9 mouse cellular contexts compared by ENCODE assay signal in the genomic region with DNA sequence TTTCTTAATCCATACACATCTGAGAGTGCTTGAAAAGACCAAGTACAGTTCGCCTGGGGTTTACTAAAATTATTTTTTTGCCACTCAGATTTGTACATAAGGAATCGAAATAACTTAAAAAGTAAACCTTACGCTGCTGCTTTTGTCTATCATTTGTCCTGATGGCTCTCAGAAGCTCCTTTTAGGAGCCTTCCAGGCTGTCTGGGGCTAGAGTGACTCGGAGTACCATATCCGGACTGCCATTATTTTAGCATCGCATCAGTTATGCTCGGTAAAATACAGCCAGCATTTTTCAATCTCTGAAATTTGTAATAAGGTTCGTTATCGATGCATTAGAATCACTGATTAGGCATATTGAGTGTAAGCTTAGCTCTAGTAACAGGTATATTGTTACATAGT. TPM values are rescaled to one million over a fixed set of nuclear protein-coding genes. Genes with fewer than 3 reads are reported as not detected.
A peak's percentile ranks its signal among the peaks of the same experiment; 100 is the strongest.
DNase-seq lines count a peak whose midpoint lies in the region; ATAC-seq and TF ChIP-seq lines count a peak whose summit lies in the region.
"Had no signal": no experiment of that assay in that cellular context is flagged by ENCODE, and none has a peak within 500 bp of the region (broad histone marks: within the 10 kb centered on the region; RNA-seq: fewer than 3 reads in every experiment).

No protein-coding gene starts in this region.

- TF ChIP-seq CTCF in lung, embryonic 14.5 days (IDR thresholded peaks at IDR 0.05; ENCODE audit: low read depth): no peak

- H3K4me3 ChIP-seq in lung, embryonic 14.5 days (ENCODE audit: low read depth, low read length): 0 out of 2 replicates have a peak overlapping the region, but pooled peaks have one; percentile 9
- H3K4me3 ChIP-seq in forebrain, embryonic 11.5 days (ENCODE audit: low read depth, low read length): no peak overlapping the region
- peak overlapping the region; percentile 40 for H3K4me3 ChIP-seq in limb, embryonic 10.5 days
- peak overlapping the region; percentile 28 for H3K4me3 ChIP-seq in neural tube, embryonic 14.5 days (ENCODE audit: low read depth, low read length)

- peak overlapping the region; percentile 47 for H3K9ac ChIP-seq in lung, embryonic 14.5 days
- H3K9ac ChIP-seq in forebrain, embryonic 11.5 days (ENCODE audit: low read length): peak overlapping the region; percentile 64
- peak overlapping the region; percentile 8 for H3K9ac ChIP-seq in neural tube, embryonic 14.5 days (replicated peaks; ENCODE audit: low read depth, low read length)

- no peaks in the 10 kb centered on the region for H3K36me3 ChIP-seq in lung, embryonic 14.5 days (ENCODE audit: insufficient read depth)
- H3K36me3 ChIP-seq in forebrain, embryonic 11.5 days (ENCODE audit: control insufficient read depth, insufficient read depth, low read length): no peaks in the 10 kb centered on the region
- H3K36me3 ChIP-seq in limb, embryonic 10.5 days: no peaks in the 10 kb centered on the region
- no peaks in the 10 kb centered on the region for H3K36me3 ChIP-seq in neural tube, embryonic 14.5 days (ENCODE audit: control insufficient read depth, insufficient read depth, low read length)

- peaks cover 10% of the 10 kb centered on the region for H3K4me1 ChIP-seq in lung, embryonic 14.5 days (ENCODE audit: insufficient read depth)
- peaks cover 6% of the 10 kb centered on the region; the same call in 1 of the 2 replicates for H3K4me1 ChIP-seq in forebrain, embryonic 11.5 days (replicated peaks; ENCODE audit: control insufficient read depth, insufficient read depth, low read length)
- H3K4me1 ChIP-seq in limb, embryonic 10.5 days: peaks cover 49% of the 10 kb centered on the region
- H3K4me1 ChIP-seq in neural tube, embryonic 14.5 days (ENCODE audit: control insufficient read depth, insufficient read depth, low read length): peaks cover 12% of the 10 kb centered on the region

- no peaks in the 10 kb centered on the region for H3K9me3 ChIP-seq in lung, embryonic 14.5 days (ENCODE audit: low read depth, low read length)
- no peaks in the 10 kb centered on the region for H3K9me3 ChIP-seq in forebrain, embryonic 11.5 days (ENCODE audit: control insufficient read depth, low read length)
- no peaks in the 10 kb centered on the region for H3K9me3 ChIP-seq in limb, embryonic 10.5 days (replicated peaks)
- H3K9me3 ChIP-seq in neural tube, embryonic 14.5 days (ENCODE audit: control insufficient read depth, low read length): no peaks in the 10 kb centered on the region

- no peaks in the 10 kb centered on the region for H3K27me3 ChIP-seq in lung, embryonic 14.5 days (ENCODE audit: insufficient read depth, low read length)
- no peaks in the 10 kb centered on the region for H3K27me3 ChIP-seq in forebrain, embryonic 11.5 days (ENCODE audit: control insufficient read depth, insufficient read depth, low read length)
- no peaks in the 10 kb centered on the region for H3K27me3 ChIP-seq in limb, embryonic 10.5 days (ENCODE audit: low read depth, poor library complexity, severe bottlenecking)
- H3K27me3 ChIP-seq in neural tube, embryonic 14.5 days (ENCODE audit: control insufficient read depth, insufficient read depth, low read length): no peaks in the 10 kb centered on the region

- no peak for ATAC-seq in lung, embryonic 14.5 days (ENCODE audit: insufficient read depth)
- ATAC-seq in forebrain, embryonic 11.5 days (replicated peaks; ENCODE audit: low FRiP score): no peak
- no peak for ATAC-seq in neural tube, embryonic 14.5 days (ENCODE audit: low read depth)
- ATAC-seq in monocyte, adult 5-6 weeks (replicated peaks; ENCODE audit: insufficient number of reproducible peaks, low FRiP score, low TSS enrichment, poor library complexity, severe bottlenecking): no peak

- H3K4me2 ChIP-seq in lung, embryonic 14.5 days: peak overlapping the region; percentile 54
- H3K4me2 ChIP-seq in forebrain, embryonic 11.5 days (ENCODE audit: low read depth, low read length, severe bottlenecking): no peak overlapping the region
- peak overlapping the region; percentile 40 for H3K4me2 ChIP-seq in neural tube, embryonic 14.5 days (ENCODE audit: low read depth, low read length)

- DNase-seq in lung, embryonic 14.5 days: peak; percentile 14
- no peak for DNase-seq in lung, postnatal 14 days
- no peak for DNase-seq in forebrain, embryonic 11.5 days (ENCODE audit: low spot score)
- DNase-seq in limb, embryonic 10.5 days (ENCODE audit: low spot score): no peak
- no peak for DNase-seq in cerebellum, adult 11-12 months
- no peak for DNase-seq in urinary bladder, postnatal 14 days (ENCODE audit: low spot score)

- peak overlapping the region; percentile 94 for H3K27ac ChIP-seq in lung, embryonic 14.5 days (ENCODE audit: low read depth)
- H3K27ac ChIP-seq in forebrain, embryonic 11.5 days (ENCODE audit: low read depth, low read length): peak overlapping the region; percentile 84
- peak overlapping the region; percentile 95 for H3K27ac ChIP-seq in limb, embryonic 10.5 days
- peak overlapping the region; percentile 67; the same call in 1 of the 2 replicates for H3K27ac ChIP-seq in neural tube, embryonic 14.5 days (ENCODE audit: low read depth, low read length)

- 72% methylated on average over 9 of the region's 9 CpGs for WGBS in lung, embryonic 14.5 days
- 76% methylated on average over 9 of the region's 9 CpGs for WGBS in forebrain, embryonic 11.5 days
- 87% methylated on average over 9 of the region's 9 CpGs for WGBS in limb, embryonic 10.5 days
- 74% methylated on average over 9 of the region's 9 CpGs for WGBS in neural tube, embryonic 14.5 days

RNA-seq across cellular contexts. Expression of a gene that starts 0.7 kb away (rescaled TPM):
- 49.7 and 55.6 TPM in 2 replicates for polyA plus RNA-seq in lung, embryonic 14.5 days (2014; fragmentation: Nextera tagmentation; extraction: Ambion mirVana)
- 29.2 and 49.8 TPM in 2 replicates for polyA plus RNA-seq in forebrain, embryonic 11.5 days (2014; fragmentation: Nextera tagmentation; extraction: Ambion mirVana)
- polyA plus RNA-seq in limb, embryonic 10.5 days (2016; fragmentation: Nextera tagmentation; extraction: Ambion mirVana): 18.9 and 27.3 TPM in 2 replicates
- 32.6 and 49.7 TPM in 2 replicates for polyA plus RNA-seq in neural tube, embryonic 14.5 days (2014; fragmentation: Nextera tagmentation; extraction: Ambion mirVana)
- 492 to 498 TPM (median 493 TPM) in 3 replicates for total RNA-seq in monocyte, adult 5-6 weeks (2017)

RNA-seq across cellular contexts. Expression of a gene that starts 1.9 kb away (rescaled TPM):
- 11.5 and 14.4 TPM in 2 replicates for polyA plus RNA-seq in lung, embryonic 14.5 days (2014; fragmentation: Nextera tagmentation; extraction: Ambion mirVana)
- 12.8 and 14.8 TPM in 2 replicates for polyA plus RNA-seq in forebrain, embryonic 11.5 days (2014; fragmentation: Nextera tagmentation; extraction: Ambion mirVana)
- polyA plus RNA-seq in limb, embryonic 10.5 days (2016; fragmentation: Nextera tagmentation; extraction: Ambion mirVana): 6.5 and 7.3 TPM in 2 replicates
- 0.71 and 1.1 TPM in 2 replicates for polyA plus RNA-seq in neural tube, embryonic 14.5 days (2014; fragmentation: Nextera tagmentation; extraction: Ambion mirVana)
- total RNA-seq in monocyte, adult 5-6 weeks (2017): 1.5 to 1.6 TPM in 2 of 3 replicates, not detected in the other

RNA-seq across cellular contexts. Expression of a gene that starts 4.5 kb away (rescaled TPM):
- 13.0 and 15.7 TPM in 2 replicates for polyA plus RNA-seq in lung, embryonic 14.5 days (2014; fragmentation: Nextera tagmentation; extraction: Ambion mirVana)
- 18.7 and 28.2 TPM in 2 replicates for polyA plus RNA-seq in forebrain, embryonic 11.5 days (2014; fragmentation: Nextera tagmentation; extraction: Ambion mirVana)
- 12.7 and 15.9 TPM in 2 replicates for polyA plus RNA-seq in limb, embryonic 10.5 days (2016; fragmentation: Nextera tagmentation; extraction: Ambion mirVana)
- polyA plus RNA-seq in neural tube, embryonic 14.5 days (2014; fragmentation: Nextera tagmentation; extraction: Ambion mirVana): 9.7 and 17.4 TPM in 2 replicates
- 960 to 1,517 TPM (median 1,455 TPM) in 3 replicates for total RNA-seq in monocyte, adult 5-6 weeks (2017)

RNA-seq across cellular contexts. Expression of a gene that starts 5.7 kb away (rescaled TPM):
- polyA plus RNA-seq in lung, embryonic 14.5 days (2014; fragmentation: Nextera tagmentation; extraction: Ambion mirVana): 0.30 and 2.3 TPM in 2 replicates
- 2.3 TPM in 1 of 2 replicates, not detected in the other for polyA plus RNA-seq in forebrain, embryonic 11.5 days (2014; fragmentation: Nextera tagmentation; extraction: Ambion mirVana)
- polyA plus RNA-seq in limb, embryonic 10.5 days (2016; fragmentation: Nextera tagmentation; extraction: Ambion mirVana): 0.41 TPM in 1 of 2 replicates, not detected in the other
- 0.18 and 0.67 TPM in 2 replicates for polyA plus RNA-seq in neural tube, embryonic 14.5 days (2014; fragmentation: Nextera tagmentation; extraction: Ambion mirVana)
- not detected in 3 replicates for total RNA-seq in monocyte, adult 5-6 weeks (2017)
- total RNA-seq: gastrocnemius, postnatal 25 days had no signal

RNA-seq across cellular contexts. Expression of a gene that starts 19.9 kb away (rescaled TPM):
- polyA plus RNA-seq in lung, embryonic 14.5 days (2014; fragmentation: Nextera tagmentation; extraction: Ambion mirVana): 5.9 and 6.4 TPM in 2 replicates
- 14.3 and 15.8 TPM in 2 replicates for polyA plus RNA-seq in forebrain, embryonic 11.5 days (2014; fragmentation: Nextera tagmentation; extraction: Ambion mirVana)
- polyA plus RNA-seq in limb, embryonic 10.5 days (2016; fragmentation: Nextera tagmentation; extraction: Ambion mirVana): 3.4 and 5.8 TPM in 2 replicates
- polyA plus RNA-seq in neural tube, embryonic 14.5 days (2014; fragmentation: Nextera tagmentation; extraction: Ambion mirVana): 4.3 and 4.8 TPM in 2 replicates
- 2.5 to 12.5 TPM (median 3.6 TPM) in 3 replicates for total RNA-seq in monocyte, adult 5-6 weeks (2017)

Comparison
In these comparisons a context has a peak if more than half of its experiments do, and no peak if none do; other contexts are left out.
1. H3K9ac ChIP-seq: peak in every context shown above with its lines; median percentile 64 in forebrain, embryonic 11.5 days; 47 in lung, embryonic 14.5 days; 8 in neural tube, embryonic 14.5 days.